Mouse (Mus musculus) CH12.LX (cell line): ENCODE results near the gene Maml2. TPM values are rescaled to one million over a fixed set of nuclear protein-coding genes. Genes with fewer than 3 reads are reported as not detected.

Experiments
- DNase-seq: peaks from one replicate; pipeline ENCODE4 v3.0.0-alpha.2; 2013; ENCODE audit errors: extremely low read depth
- H3K27ac ChIP-seq: 2 replicates; pipeline ENCODE4 v1.5.1; 2012; ENCODE audit warnings: low read depth, mild to moderate bottlenecking, control low read depth, moderate library complexity; ENCODE audit not compliant: insufficient read depth
- H3K27me3 ChIP-seq: replicated peaks from 2 replicates; pipeline ENCODE3; 2012; ENCODE audit warnings: inconsistent platforms
- H3K36me3 ChIP-seq, 2 experiments: replicated peaks in 1 of 2; 2 replicates each; pipeline versions ENCODE3 to v1.6.1; 2012; ENCODE audit warnings: inconsistent platforms in 1 of 2, low read length in 1 of 2, mild to moderate bottlenecking in 1 of 2, mixed read lengths in 1 of 2, moderate library complexity in 1 of 2; ENCODE audit not compliant: control insufficient read depth in 1 of 2, insufficient read depth in 1 of 2
- H3K4me1 ChIP-seq, 2 experiments: 2 replicates each; pipeline ENCODE4 v1.6.1; 2012; ENCODE audit warnings: inconsistent platforms in 1 of 2, moderate library complexity in 1 of 2; ENCODE audit not compliant: insufficient read depth in 2 of 2, control insufficient read depth in 1 of 2
- H3K4me2 ChIP-seq: 2 replicates; pipeline ENCODE4 v1.6.1; 2012; ENCODE audit warnings: low read depth, mild to moderate bottlenecking, control low read depth; ENCODE audit not compliant: poor library complexity, insufficient read depth, severe bottlenecking
- H3K4me3 ChIP-seq, 3 experiments: fragments of 150-350 bp in 1 of 3; sonication (generic) in 1 of 3; replicated peaks in 1 of 3; 2 replicates each; pipeline versions ENCODE3 to v1.5.1; 2011 to 2012; ENCODE audit warnings: low read depth in 2 of 3, low read length in 2 of 3, mild to moderate bottlenecking in 2 of 3, moderate library complexity in 2 of 3, control low read depth in 1 of 3, improper control_type of control experiment in 1 of 3, inconsistent platforms in 1 of 3, mixed read lengths in 1 of 3; ENCODE audit not compliant: poor library complexity in 1 of 3
- H3K79me2 ChIP-seq: replicated peaks from 2 replicates; pipeline ENCODE4 v1.6.1; 2012; ENCODE audit warnings: mild to moderate bottlenecking, moderate library complexity; ENCODE audit not compliant: control insufficient read depth, poor library complexity, insufficient read depth, severe bottlenecking; ENCODE audit errors: extremely low read depth
- H3K9ac ChIP-seq: 2 replicates; pipeline ENCODE4 v1.6.1; 2012; ENCODE audit warnings: low read depth, mild to moderate bottlenecking, control low read depth, moderate library complexity; ENCODE audit not compliant: insufficient read depth
- H3K9me3 ChIP-seq: replicated peaks from 2 replicates; pipeline ENCODE3; 2012; ENCODE audit warnings: low read length, inconsistent platforms, mixed read lengths
- CHD1 ChIP-seq: IDR thresholded peaks from 2 replicates; pipeline ENCODE4 v1.6.1; 2012; ENCODE audit warnings: low read depth, low read length, improper control_type of control experiment, inconsistent platforms
- CTCF ChIP-seq, 2 experiments: IDR thresholded peaks in 1 of 2; conservative IDR thresholded peaks in 1 of 2; 2 replicates each; pipeline ENCODE4 v1.5.1; 2011 to 2012; ENCODE audit warnings: low read depth in 2 of 2, low read length in 2 of 2, improper control_type of control experiment in 1 of 2, inconsistent platforms in 1 of 2, mild to moderate bottlenecking in 1 of 2, moderate library complexity in 1 of 2
- E2F4 ChIP-seq: IDR thresholded peaks from 2 replicates; pipeline ENCODE4 v1.6.1; 2011; ENCODE audit warnings: low read depth, low read length, improper control_type of control experiment; ENCODE audit not compliant: insufficient replicate concordance
- ELF1 ChIP-seq: IDR thresholded peaks from 2 replicates; pipeline ENCODE4 v1.6.1; 2014; ENCODE audit warnings: low read depth, mild to moderate bottlenecking, inconsistent platforms, low read length, improper control_type of control experiment
- EP300 ChIP-seq: IDR thresholded peaks from 2 replicates; pipeline ENCODE4 v1.6.1; 2011; ENCODE audit warnings: low read length, improper control_type of control experiment
- ETS1 ChIP-seq: conservative IDR thresholded peaks from 2 replicates; pipeline ENCODE4 v1.6.1; 2012; ENCODE audit warnings: low read depth, mild to moderate bottlenecking, inconsistent platforms, low read length, improper control_type of control experiment, moderate library complexity
- GABPA ChIP-seq: IDR thresholded peaks from 2 replicates; pipeline ENCODE4 v1.6.1; 2012; ENCODE audit warnings: low read depth, low read length, improper control_type of control experiment, inconsistent platforms; ENCODE audit not compliant: insufficient replicate concordance
- HCFC1 ChIP-seq: IDR thresholded peaks from 2 replicates; pipeline ENCODE4 v1.6.1; 2012; ENCODE audit warnings: low read depth, mild to moderate bottlenecking, inconsistent platforms, low read length, improper control_type of control experiment
- IRF4 ChIP-seq: IDR thresholded peaks from 2 replicates; pipeline ENCODE4 v1.6.1; 2014; ENCODE audit warnings: low read depth, mild to moderate bottlenecking, inconsistent platforms, low read length, improper control_type of control experiment
- JUND ChIP-seq: conservative IDR thresholded peaks from 2 replicates; pipeline ENCODE4 v1.6.1; 2011; ENCODE audit warnings: low read depth, low read length, improper control_type of control experiment
- KAT2A ChIP-seq: IDR thresholded peaks from 2 replicates; pipeline ENCODE4 v1.6.1; 2012; ENCODE audit warnings: low read length, improper control_type of control experiment, inconsistent platforms; ENCODE audit not compliant: insufficient replicate concordance
- MAZ ChIP-seq: IDR thresholded peaks from 2 replicates; pipeline ENCODE4 v1.6.1; 2012; ENCODE audit warnings: low read depth, mild to moderate bottlenecking, inconsistent platforms, low read length, improper control_type of control experiment, moderate library complexity
- MEF2A ChIP-seq: IDR thresholded peaks from 2 replicates; pipeline ENCODE4 v1.6.1; 2014; ENCODE audit warnings: low read depth, mild to moderate bottlenecking, inconsistent platforms, low read length, improper control_type of control experiment, borderline replicate concordance
- MXI1 ChIP-seq: IDR thresholded peaks from 2 replicates; pipeline ENCODE4 v1.6.1; 2011; ENCODE audit warnings: mild to moderate bottlenecking, low read depth, low read length, improper control_type of control experiment
- MYC ChIP-seq: IDR thresholded peaks from 2 replicates; pipeline ENCODE4 v1.6.1; 2011; ENCODE audit warnings: low read depth, mild to moderate bottlenecking, improper control_type of control experiment, low read length
- NELFE ChIP-seq: IDR thresholded peaks from 2 replicates; pipeline ENCODE4 v1.6.1; 2011; ENCODE audit warnings: low read depth, low read length, improper control_type of control experiment
- NRF1 ChIP-seq: IDR thresholded peaks from 2 replicates; pipeline ENCODE4 v1.6.1; 2014; ENCODE audit warnings: low read depth, mild to moderate bottlenecking, inconsistent platforms, low read length, improper control_type of control experiment, moderate library complexity
- POLR2A ChIP-seq: IDR thresholded peaks from 2 replicates; pipeline ENCODE4 v1.6.1; 2011; ENCODE audit warnings: low read depth, mild to moderate bottlenecking, improper control_type of control experiment, low read length
- POLR2AphosphoS2 ChIP-seq: IDR thresholded peaks from 2 replicates; pipeline ENCODE4 v1.6.1; 2011; ENCODE audit warnings: low read depth, low read length, improper control_type of control experiment
- RCOR1 ChIP-seq: conservative IDR thresholded peaks from 2 replicates; pipeline ENCODE4 v1.6.1; 2012; ENCODE audit warnings: low read depth, mild to moderate bottlenecking, inconsistent platforms, low read length, improper control_type of control experiment
- SMC3 ChIP-seq: IDR thresholded peaks from 2 replicates; pipeline ENCODE4 v1.6.1; 2011; ENCODE audit warnings: low read depth, low read length, improper control_type of control experiment
- TCF12 ChIP-seq: IDR thresholded peaks from 2 replicates; pipeline ENCODE4 v1.6.1; 2014; ENCODE audit warnings: low read depth, mild to moderate bottlenecking, inconsistent platforms, low read length, improper control_type of control experiment
- UBTF ChIP-seq: IDR thresholded peaks from 2 replicates; pipeline ENCODE4 v1.6.1; 2012; ENCODE audit warnings: low read depth, mild to moderate bottlenecking, inconsistent platforms, low read length, improper control_type of control experiment, moderate library complexity
- USF1 ChIP-seq: IDR thresholded peaks from 2 replicates; pipeline ENCODE4 v1.6.1; 2014; ENCODE audit warnings: low read depth, mild to moderate bottlenecking, inconsistent platforms, low read length, improper control_type of control experiment
- USF2 ChIP-seq: conservative IDR thresholded peaks from 2 replicates; pipeline ENCODE4 v1.6.1; 2011; ENCODE audit warnings: low read depth, low read length, improper control_type of control experiment
- ZC3H11A ChIP-seq: IDR thresholded peaks from 2 replicates; pipeline ENCODE4 v1.6.1; 2012; ENCODE audit warnings: low read depth, mild to moderate bottlenecking, inconsistent platforms, low read length, improper control_type of control experiment
- ZKSCAN1 ChIP-seq: IDR thresholded peaks from 2 replicates; pipeline ENCODE4 v1.6.1; 2012; ENCODE audit warnings: low read depth, inconsistent platforms, low read length, improper control_type of control experiment, borderline replicate concordance
- ZMIZ1 ChIP-seq: IDR thresholded peaks from 2 replicates; pipeline ENCODE4 v1.6.1; 2012; ENCODE audit warnings: low read depth, mild to moderate bottlenecking, inconsistent platforms, low read length, improper control_type of control experiment
- ZNF384 ChIP-seq: IDR thresholded peaks from 2 replicates; pipeline ENCODE4 v1.6.1; 2012; ENCODE audit warnings: low read depth, low read length, improper control_type of control experiment, inconsistent platforms
- dilution Hi-C: fragments of 300-500 bp; cut with MboI; formaldehyde crosslinking; loops from 2 replicates; pipeline ENCODE4 v1.14.3; 2020; ENCODE audit warnings: low sequenced_read_pairs; ENCODE audit not compliant: extremely low pct_unique_long_range_greater_than_20kb, extremely low pct_ligation_motif_present
- in situ Hi-C: fragments of 300-500 bp; cut with MboI; formaldehyde crosslinking; loops from 3 replicates; pipeline ENCODE4 v1.14.3; 2019; ENCODE audit warnings: low sequenced_read_pairs, low pct_ligation_motif_present, low pct_unique_long_range_greater_than_20kb, mixed read lengths
- polyA plus RNA-seq: library from polyadenylated mRNA; unstranded; fragments of >175 nt; gene quantifications from 2 replicates; pipeline ENCODE4 v1.2.1, GENCODE M21; 2012; ENCODE audit warnings: low read depth; ENCODE audit not compliant: insufficient read length
- total RNA-seq, 2 experiments: library from RNA; depleted of rRNA; stranded (reverse); fragments of 300-350 nt in 1 of 2; fragments of >200 nt in 1 of 2; gene quantifications; 2 replicates each; pipeline ENCODE4 v1.2.3; 2012 to 2014

Maml2 gene
- total and polyA plus RNA-seq, 3 experiments: 5.9 to 9.1 (median 5.9) TPM

DNA sequence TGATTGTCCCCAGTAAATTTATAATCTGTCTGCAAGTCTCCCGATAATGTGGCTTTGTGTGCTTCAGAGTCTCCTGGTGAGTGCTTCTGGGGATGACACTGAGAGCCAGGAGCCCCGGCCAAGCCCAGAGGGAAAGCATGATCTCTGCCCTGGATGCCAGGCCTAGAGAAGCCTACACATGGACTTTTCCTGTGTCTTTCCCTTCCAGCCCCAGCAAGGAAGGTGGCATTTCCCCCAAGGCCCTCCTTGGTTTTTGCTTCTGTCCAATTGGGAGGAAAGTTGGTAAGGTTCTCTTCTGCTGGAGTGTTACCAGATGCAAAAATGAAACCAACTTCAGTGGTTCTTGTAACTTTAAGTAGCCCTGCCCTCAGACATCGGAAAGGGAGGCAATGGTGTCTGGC, 2.3 kb downstream of the Maml2 start:
- dilution Hi-C loops: no loop called here
- H3K27ac ChIP-seq: peak overlapping the region; percentile 93
- H3K4me2 ChIP-seq: peak overlapping the region; percentile 97
- peak overlapping the region; percentile 91 for H3K9ac ChIP-seq
- TF ChIP-seq POLR2A (0 out of 2 replicates have a peak, but pooled peaks have one; percentile 33), MXI1 (0 out of 2 replicates have a peak, but pooled peaks have one; percentile 11), CHD1 (no peak)
- in situ Hi-C loops: no loop called here
- no peaks in the 10 kb centered on the region for H3K27me3 ChIP-seq
- no peak for DNase-seq
- H3K9me3 ChIP-seq: no peaks in the 10 kb centered on the region
- peaks cover 45% of the 10 kb centered on the region for H3K79me2 ChIP-seq
- peaks cover 8 to 60% of the 10 kb centered on the region in 2 experiments for H3K4me1 ChIP-seq
- peak overlapping the region; percentile 64 to 89 (median 77) for H3K4me3 ChIP-seq
- H3K36me3 ChIP-seq: no peaks in the 10 kb centered on the region

DNA sequence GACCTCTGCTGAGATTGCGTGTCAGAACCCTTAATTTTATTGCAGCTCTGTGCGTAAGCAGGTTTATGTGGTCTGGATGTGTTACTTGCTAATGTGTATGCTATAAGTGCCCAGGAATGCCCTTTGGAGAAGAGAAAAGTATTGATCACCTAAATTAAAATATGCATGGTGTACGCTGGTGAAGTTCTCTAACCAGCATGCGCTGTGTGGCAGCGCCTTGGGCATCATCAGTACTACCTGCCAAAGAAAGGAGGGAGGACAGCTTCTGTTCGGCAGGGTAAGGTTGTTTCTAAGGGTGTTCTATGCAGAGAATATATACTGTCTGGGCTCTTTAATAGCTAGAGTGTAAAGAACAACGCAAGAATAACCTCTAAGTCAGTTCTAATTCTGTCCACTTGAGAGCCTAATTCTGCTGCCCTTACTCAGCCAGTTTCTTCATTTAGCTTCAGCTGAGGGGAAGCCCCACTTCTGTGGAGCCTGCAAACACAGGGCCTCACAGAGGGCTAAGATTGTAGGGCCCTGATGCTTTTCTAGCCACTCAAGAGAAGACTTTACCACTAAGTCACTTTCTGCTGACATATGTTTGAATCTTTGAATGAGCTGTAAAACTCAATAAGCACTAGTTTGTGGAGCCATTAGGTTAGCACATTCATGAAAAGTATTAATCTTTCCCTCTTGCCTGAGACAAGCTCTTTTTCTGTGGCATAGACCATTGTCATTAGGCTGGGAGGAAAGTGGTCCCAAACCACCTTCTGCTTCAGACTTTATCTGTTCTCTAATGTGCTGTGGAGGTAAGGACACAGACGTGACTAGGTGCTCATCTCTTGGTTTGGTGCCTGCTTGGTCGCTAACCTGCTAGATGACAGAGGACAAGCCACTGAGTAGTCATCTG, 3.4 kb downstream of the Maml2 start:
- no peaks in the 10 kb centered on the region for H3K9me3 ChIP-seq
- peak overlapping the region; percentile 97 for H3K4me2 ChIP-seq
- peak overlapping the region; percentile 95 for H3K27ac ChIP-seq
- H3K4me3 ChIP-seq: peak overlapping the region; percentile 64 to 89 (median 77)
- dilution Hi-C loops: no loop called here
- peaks cover 8 to 59% of the 10 kb centered on the region in 2 experiments for H3K4me1 ChIP-seq
- in situ Hi-C loops: no loop called here
- H3K36me3 ChIP-seq: peaks cover 0 to 2% of the 10 kb centered on the region in 2 experiments
- DNase-seq: peak; percentile 70
- no peaks in the 10 kb centered on the region for H3K27me3 ChIP-seq
- H3K79me2 ChIP-seq: peaks cover 52% of the 10 kb centered on the region
- peak overlapping the region; percentile 91 for H3K9ac ChIP-seq
- TF ChIP-seq NRF1 (no peak), ELF1 (no peak), CTCF (conservative IDR thresholded peaks at IDR 0.05 in 1 of 2, IDR thresholded peaks at IDR 0.05 in 1 of 2; ENCODE audit: low read depth in 2 of 2, low read length in 2 of 2) (peak in 1 of 2 experiments; percentile 17; a peak in 2 of 4 replicates), ZKSCAN1 (no peak), JUND (no peak), ZC3H11A (no peak), MEF2A (peak; percentile 96), MYC (no peak), USF2 (no peak), TCF12 (peak; percentile 62; the same call in 1 of the 2 replicates), E2F4 (no peak), CHD1 (peak; percentile 95; the same call in 1 of the 2 replicates), SMC3 (peak; percentile 28; the same call in 1 of the 2 replicates), KAT2A (no peak), MAZ (0 out of 2 replicates have a peak, but pooled peaks have one; percentile 43), POLR2AphosphoS2 (no peak), IRF4 (peak; percentile 52; the same call in 1 of the 2 replicates), ETS1 (peak; percentile 70), EP300 (peak; percentile 65; the same call in 1 of the 2 replicates), POLR2A (peak; percentile 20; the same call in 1 of the 2 replicates), UBTF (no peak), ZNF384 (no peak), GABPA (no peak), ZMIZ1 (0 out of 2 replicates have a peak, but pooled peaks have one; percentile 29), USF1 (no peak), RCOR1 (0 out of 2 replicates have a peak, but pooled peaks have one; percentile 41), HCFC1 (0 out of 2 replicates have a peak, but pooled peaks have one; percentile 31), NELFE (no peak; the same call in 1 of the 2 replicates)
